Mouse (Mus musculus) heart, adult 8-10 months (tissue): ENCODE measurements around the gene Plagl2. TPM values are rescaled to one million over a fixed set of nuclear protein-coding genes. Genes with fewer than 3 reads are reported as not detected.
"Not testable (repeated sequence)": the region's sequence is repeated elsewhere in the genome, so short reads cannot be mapped to it uniquely, and the experiment has no call there.

Experiments
- DNase-seq: peaks from one replicate; pipeline ENCODE4 v3.0.0; 2022; ENCODE audit warnings: low spot score
- total RNA-seq, 4 experiments: library from RNA; stranded (reverse); gene quantifications; 2 replicates each; pipeline ENCODE4 v1.2.4; 2022

Plagl2 gene
- total RNA-seq, result 1 to 10 TPM; 3.6 to 4.3 (median 4.0) TPM

DNA sequence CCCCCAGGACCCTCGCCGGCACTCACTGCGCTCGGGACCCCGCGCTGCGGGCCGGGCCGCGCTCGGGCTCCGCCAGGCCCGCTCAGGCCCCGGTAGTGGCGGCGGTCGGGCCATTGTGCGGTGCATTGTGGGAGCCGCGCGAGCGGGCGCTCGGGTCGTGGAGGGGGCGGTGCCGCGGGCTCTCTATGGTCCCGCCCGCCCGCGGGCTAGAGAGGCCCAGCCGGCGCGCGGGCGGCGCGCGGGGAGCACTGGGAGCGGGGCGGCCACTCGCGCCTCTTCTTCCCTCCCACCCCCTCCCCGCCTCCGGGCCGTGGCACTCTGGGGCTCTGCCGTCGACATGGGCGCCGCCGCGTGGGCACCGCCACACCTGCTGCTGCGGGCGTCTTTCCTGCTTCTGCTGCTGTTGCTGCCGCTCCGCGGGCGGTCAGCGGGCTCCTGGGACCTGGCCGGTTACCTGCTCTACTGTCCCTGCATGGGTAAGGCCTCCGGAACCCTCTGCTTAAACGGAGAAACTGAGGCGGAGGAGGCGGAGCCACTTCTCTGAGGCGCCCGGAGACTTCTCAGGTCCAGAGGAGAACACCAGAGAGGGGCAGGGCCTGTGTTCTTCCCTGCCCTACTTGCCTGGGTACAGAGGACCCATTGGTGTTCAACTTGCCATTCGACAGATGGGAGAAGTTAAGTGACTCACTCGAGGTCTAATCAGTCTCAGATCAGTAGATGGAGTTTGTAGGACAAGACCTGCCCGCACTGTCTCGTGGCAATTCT lies at the start of gene Plagl2, which contains the start of gene Pofut1:
Gene Plagl2, minus strand, starts transcription at position 177 of the 765 bp plus-strand sequence.
Gene Pofut1, plus strand, starts transcription at position 284 of the 765 bp plus-strand sequence.
- peak; percentile 83 for DNase-seq

DNA sequence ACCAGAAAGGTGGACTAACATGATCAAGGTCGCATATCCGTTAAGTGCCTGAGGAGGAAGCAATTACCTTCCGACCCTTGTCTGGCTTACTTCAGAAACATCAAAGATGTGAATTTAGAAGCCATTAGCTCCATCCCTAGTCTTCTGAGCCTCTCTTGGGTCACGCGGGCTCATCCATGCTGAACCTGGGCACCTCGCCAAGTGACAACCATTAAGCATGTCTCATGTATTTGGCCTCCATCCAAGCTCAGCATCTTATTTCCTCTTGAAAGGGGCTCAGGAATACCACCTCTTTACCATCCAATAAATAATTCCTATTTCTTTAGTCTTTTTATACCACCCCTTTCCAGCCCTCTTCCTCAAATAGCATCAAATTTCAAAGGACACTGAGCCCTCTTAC lies 46.6 kb upstream of the Plagl2 start:
- DNase-seq, result no peak

- DNase-seq, result no peak
Measured at GRCm38 (mm10) chr2:153286524-153286923, 45.3 kb upstream of the Plagl2 start.

GRCm38 (mm10) chr2:153283919-153284318 lies 42.7 kb upstream of the Plagl2 start:
- no peak for DNase-seq

DNA sequence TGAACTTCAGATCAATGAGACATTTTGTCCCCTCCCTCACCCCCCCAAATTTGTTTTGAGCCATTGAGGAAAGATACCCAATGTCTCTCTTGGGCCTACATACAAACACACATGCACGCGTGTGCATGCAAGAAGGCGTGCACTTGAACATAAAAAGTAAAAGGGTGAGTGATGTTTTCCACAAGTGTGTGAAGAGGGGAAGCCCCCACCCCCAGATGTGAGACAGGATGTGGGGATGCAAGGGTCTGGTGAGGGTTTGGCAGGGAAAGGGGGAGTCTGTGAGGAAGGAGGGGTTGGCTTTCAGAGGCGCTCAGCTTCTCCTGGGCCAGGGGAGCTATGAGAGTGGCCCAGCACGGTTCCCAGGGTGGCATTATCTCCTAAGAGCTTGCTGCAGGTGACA lies 37.1 kb upstream of the Plagl2 start:
- no peak for DNase-seq

- DNase-seq, result not testable (repeated sequence)
Measured at GRCm38 (mm10) chr2:153276846-153277245, 35.6 kb upstream of the Plagl2 start.

DNA sequence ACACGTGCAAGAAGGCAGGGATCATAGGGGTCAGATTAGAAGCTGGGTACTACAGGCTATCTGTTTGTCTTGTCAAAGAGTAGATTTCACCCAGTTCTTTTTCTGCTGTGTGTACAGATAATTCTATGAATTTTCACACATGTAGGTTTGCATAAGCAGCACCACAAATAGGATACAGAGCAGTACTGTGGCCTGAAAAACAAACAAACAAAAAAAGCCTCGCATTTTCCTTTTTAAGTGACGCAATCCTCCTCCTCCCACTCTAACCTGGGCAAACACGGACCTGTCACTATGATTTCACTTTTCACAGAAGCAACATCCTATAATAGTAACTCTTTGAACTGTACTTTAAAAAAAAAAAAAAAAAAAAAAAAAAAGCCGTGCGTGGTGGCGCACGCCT lies 35.2 kb upstream of the Plagl2 start:
- DNase-seq, result no peak

- not testable (repeated sequence) for DNase-seq
Measured at GRCm38 (mm10) chr2:153275577-153275976, 34.4 kb upstream of the Plagl2 start.

GRCm38 (mm10) chr2:153274919-153275247 lies 33.7 kb upstream of the Plagl2 start:
- no peak for DNase-seq

DNA sequence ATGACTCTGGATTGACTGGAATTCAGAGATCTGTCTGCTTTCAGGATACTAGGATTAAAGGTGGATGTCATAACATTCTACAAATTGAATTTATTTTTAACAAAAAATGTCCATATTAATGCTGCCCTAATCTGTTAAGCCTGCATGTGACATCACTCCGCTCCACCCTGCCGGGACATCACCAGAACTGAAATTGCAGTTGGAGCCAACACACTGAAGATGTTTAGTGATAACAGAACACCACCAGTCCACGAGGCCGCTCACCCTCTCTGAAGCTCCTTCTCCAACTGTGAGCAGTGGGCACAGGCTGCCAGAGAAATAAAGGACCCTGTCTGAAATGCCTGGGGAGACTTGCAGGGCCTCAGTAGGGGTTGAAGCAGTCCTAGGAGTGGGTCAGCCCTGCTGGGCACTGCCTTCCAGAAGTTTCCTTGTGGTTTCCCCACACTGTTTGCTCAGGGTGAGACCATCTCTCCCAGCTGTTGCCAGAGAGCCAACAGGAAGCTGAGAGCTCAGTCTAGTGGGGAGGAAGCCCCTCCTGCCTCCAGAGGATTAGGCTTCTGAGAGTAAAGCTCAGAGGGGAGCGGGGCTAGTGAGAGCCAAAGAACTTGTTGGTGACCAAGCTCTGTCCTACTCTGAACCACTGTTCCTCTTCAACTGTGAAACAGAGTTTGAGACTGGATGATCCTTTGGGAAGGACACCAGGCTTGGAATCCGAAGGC lies 33.1 kb upstream of the Plagl2 start:
- DNase-seq, result not testable (repeated sequence)

DNA sequence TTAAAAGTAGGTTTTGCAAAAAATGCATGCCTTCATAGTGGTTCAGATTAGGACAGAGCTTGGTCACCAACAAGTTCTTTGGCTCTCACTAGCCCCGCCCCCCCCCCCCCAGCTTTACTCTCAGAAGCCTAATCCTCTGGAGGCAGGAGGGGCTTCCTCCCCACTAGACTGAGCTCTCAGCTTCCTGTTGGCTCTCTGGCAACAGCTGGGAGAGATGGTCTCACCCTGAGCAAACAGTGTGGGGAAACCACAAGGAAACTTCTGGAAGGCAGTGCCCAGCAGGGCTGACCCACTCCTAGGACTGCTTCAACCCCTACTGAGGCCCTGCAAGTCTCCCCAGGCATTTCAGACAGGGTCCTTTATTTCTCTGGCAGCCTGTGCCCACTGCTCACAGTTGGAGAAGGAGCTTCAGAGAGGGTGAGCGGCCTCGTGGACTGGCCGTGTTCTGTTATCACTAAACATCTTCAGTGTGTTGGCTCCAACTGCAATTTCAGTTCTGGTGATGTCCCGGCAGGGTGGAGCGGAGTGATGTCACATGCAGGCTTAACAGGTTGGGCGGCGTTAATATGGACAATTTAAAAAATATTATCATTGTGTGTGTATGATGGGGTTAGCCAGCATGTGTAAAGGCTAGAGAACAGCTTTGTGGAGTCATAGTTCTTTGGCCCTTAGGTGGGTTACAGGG lies 29.1 kb upstream of the Plagl2 start:
- not testable (repeated sequence) for DNase-seq

GRCm38 (mm10) chr2:153267331-153267730 lies 26.1 kb upstream of the Plagl2 start:
- DNase-seq, result no peak

- DNase-seq, result no peak
Measured at GRCm38 (mm10) chr2:153263053-153263452, 21.8 kb upstream of the Plagl2 start.

GRCm38 (mm10) chr2:153259864-153260674 lies 18.8 kb upstream of the Plagl2 start:
- DNase-seq, result no peak

GRCm38 (mm10) chr2:153259030-153259863 lies 18.0 kb upstream of the Plagl2 start:
- no peak for DNase-seq

DNA sequence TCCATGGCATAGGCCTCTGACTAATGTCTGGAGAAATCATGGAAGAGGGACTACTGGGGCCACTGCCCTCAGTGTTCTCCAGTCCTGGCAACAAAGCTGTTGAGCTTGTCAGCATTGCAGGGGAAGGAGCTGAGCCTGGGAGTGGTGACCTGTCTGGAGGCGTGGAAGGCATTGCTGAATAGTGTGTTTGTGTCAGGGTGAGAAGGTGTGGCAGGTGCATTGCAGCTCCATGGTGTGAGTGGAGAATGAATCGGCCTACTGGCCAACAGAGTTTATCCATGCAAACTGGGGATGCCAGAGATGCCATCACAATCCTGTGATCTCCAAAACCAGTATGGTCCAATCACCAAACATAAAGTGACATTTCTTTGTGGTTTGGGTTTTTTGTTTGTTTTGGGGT lies 15.4 kb upstream of the Plagl2 start:
- DNase-seq, result no peak

GRCm38 (mm10) chr2:153249751-153250150 lies 8.5 kb upstream of the Plagl2 start:
- no peak for DNase-seq

- DNase-seq, result no peak
Measured at GRCm38 (mm10) chr2:153242156-153242555, 930 bp upstream of the Plagl2 start.

DNA sequence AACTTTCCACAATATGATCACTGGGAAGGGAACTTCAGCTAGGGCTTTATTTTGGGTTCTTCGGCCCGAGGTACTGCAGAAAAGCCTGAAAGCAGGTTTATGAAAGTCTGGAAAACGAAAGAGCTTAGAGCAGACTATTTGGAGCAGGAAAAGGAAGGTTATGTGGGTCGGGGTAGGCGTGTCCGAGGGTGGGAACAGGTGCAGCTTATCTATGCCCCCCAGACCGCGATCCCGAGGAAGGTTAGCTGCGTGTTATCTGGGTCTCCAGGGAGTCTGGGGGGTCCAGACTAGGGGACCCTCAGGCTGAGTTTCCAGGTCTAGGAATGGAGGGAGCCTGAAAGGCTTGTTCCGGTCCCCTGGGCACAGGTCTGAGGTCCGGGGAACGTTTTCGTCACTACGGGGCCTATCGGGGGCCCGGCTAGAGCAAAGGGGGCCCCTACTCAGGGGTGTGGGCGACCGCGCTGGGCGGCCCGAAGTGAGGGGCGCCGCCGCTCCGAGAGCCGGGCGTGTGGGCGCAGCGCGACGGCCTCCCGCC lies 458 bp downstream of the Plagl2 start:
- DNase-seq, result no peak

DNA sequence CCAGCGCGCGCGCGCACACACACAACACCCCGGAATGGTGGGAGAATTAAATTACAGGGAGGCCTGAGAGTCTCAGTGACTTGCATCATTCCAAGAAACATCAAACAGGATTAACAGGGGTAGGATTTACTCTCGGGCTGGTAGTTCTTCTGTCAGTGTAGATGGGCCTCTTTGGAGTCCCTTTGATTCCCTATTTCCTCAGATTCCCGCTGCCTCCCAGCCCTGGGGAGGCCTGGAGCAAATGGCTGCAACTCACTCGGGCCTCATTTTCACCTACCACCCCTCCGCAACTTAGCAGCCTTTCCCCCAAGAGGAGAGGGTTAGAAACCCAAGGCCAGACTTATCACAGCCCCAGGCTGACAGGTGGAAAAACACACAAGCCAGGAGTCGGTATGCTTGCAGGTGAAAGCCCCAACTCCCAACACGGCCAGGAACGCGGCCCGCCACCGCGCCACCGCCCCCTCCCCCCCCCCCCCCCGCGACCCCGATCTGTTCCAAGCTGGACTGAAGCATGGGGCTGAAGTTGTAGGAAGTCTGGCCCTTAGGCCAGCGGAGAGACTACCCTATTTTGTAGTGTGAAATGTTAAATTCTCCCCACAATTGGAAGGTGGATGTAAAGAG lies 1.3 kb downstream of the Plagl2 start:
- DNase-seq, result no peak
